Mouse (Mus musculus) kidney, embryonic 14.5 days (tissue): ENCODE data around the gene Cbx1. TPM values are rescaled to one million over a fixed set of nuclear protein-coding genes. Genes with fewer than 3 reads are reported as not detected.

Experiments
- ATAC-seq: fragments of 200-750 bp; cut with Nextera tagmentation; 2 replicates; pipeline ENCODE4 v1.8.0; 2017; ENCODE audit warnings: moderate number of reproducible peaks, mild to moderate bottlenecking, moderate TSS enrichment, moderate library complexity; ENCODE audit not compliant: low FRiP score, low TSS enrichment
- H3K27ac ChIP-seq: fragments of 300-500 bp; sonication (generic); 2 replicates; pipeline ENCODE4 v1.5.1; 2014; ENCODE audit warnings: low read depth, mild to moderate bottlenecking, low read length, moderate library complexity, mixed read lengths
- H3K27me3 ChIP-seq: fragments of 300-500 bp; sonication (generic); 2 replicates; pipeline ENCODE4 v1.6.1; 2014; ENCODE audit warnings: mild to moderate bottlenecking, low read length; ENCODE audit not compliant: control insufficient read depth, insufficient read depth
- H3K36me3 ChIP-seq: fragments of 300-500 bp; sonication (generic); 2 replicates; pipeline ENCODE4 v1.6.1; 2014; ENCODE audit warnings: low read length, mixed read lengths; ENCODE audit not compliant: control insufficient read depth, insufficient read depth
- H3K4me1 ChIP-seq: fragments of 300-500 bp; sonication (generic); 2 replicates; pipeline ENCODE4 v1.6.1; 2014; ENCODE audit warnings: low read length, mixed read lengths; ENCODE audit not compliant: control insufficient read depth, insufficient read depth
- H3K4me2 ChIP-seq: fragments of 300-500 bp; sonication (generic); replicated peaks from 2 replicates; pipeline ENCODE4 v1.6.1; 2014; ENCODE audit warnings: low read depth, mild to moderate bottlenecking, low read length
- H3K4me3 ChIP-seq: fragments of 300-500 bp; sonication (generic); 2 replicates; pipeline ENCODE4 v1.5.1; 2014; ENCODE audit warnings: mild to moderate bottlenecking, low read length
- H3K9ac ChIP-seq: fragments of 300-500 bp; sonication (generic); 2 replicates; pipeline ENCODE4 v1.6.1; 2014; ENCODE audit warnings: low read depth, mild to moderate bottlenecking, low read length, moderate library complexity
- H3K9me3 ChIP-seq: fragments of 300-500 bp; sonication (generic); 2 replicates; pipeline ENCODE4 v1.6.1; 2016; ENCODE audit warnings: low read length; ENCODE audit not compliant: control insufficient read depth
- WGBS: fragments of 180-500 bp; shearing (Covaris S2); extraction: QIAGEN DNeasy Blood & Tissue Kit; methylation state at CpG from one replicate; pipeline ENCODE4 v1.1.7; 2014; 5-methylcytosine and 5-hydroxymethylcytosine counted together
- polyA plus RNA-seq: library from polyadenylated mRNA; unstranded; fragments of >200 nt; fragmentation: Nextera tagmentation; extraction: Ambion mirVana; gene quantifications from 2 replicates; pipeline ENCODE4 v1.2.1, GENCODE M21; 2014

Cbx1 gene
- polyA plus RNA-seq, 1 experiment from 2014 or later: 137 TPM

- no peaks in the 10 kb centered on the region for H3K4me1 ChIP-seq
- H3K4me2 ChIP-seq: no peak overlapping the region
- H3K36me3 ChIP-seq: peaks cover 71% of the 10 kb centered on the region
- no peak overlapping the region for H3K4me3 ChIP-seq
- no peak for ATAC-seq
- no peak overlapping the region for H3K9ac ChIP-seq
- no peaks in the 10 kb centered on the region for H3K27me3 ChIP-seq
- WGBS: 93% methylated on average over 2 of the region's 2 CpGs
- no peak overlapping the region for H3K27ac ChIP-seq
- no peaks in the 10 kb centered on the region for H3K9me3 ChIP-seq
Observed at GRCm38 (mm10) chr11:96815895-96816294, 27.0 kb downstream of the Cbx1 start.

GRCm38 (mm10) chr11:96816494-96816893 is 27.6 kb downstream of the Cbx1 start:
- ATAC-seq: no peak
- Histone ChIP-seq H3K9me3 (no peaks in the 10 kb centered on the region), H3K4me2 (no peak overlapping the region), H3K4me1 (no peaks in the 10 kb centered on the region), H3K4me3 (no peak overlapping the region), H3K36me3 (peaks cover 71% of the 10 kb centered on the region), H3K9ac (no peak overlapping the region), H3K27ac (no peak overlapping the region), H3K27me3 (no peaks in the 10 kb centered on the region)
- 88% methylated on average over 1 of the region's 1 CpGs for WGBS

- Histone ChIP-seq H3K9me3 (no peaks in the 10 kb centered on the region), H3K27ac (no peak overlapping the region), H3K4me1 (no peaks in the 10 kb centered on the region), H3K4me3 (no peak overlapping the region), H3K36me3 (peaks cover 71% of the 10 kb centered on the region), H3K27me3 (no peaks in the 10 kb centered on the region), H3K9ac (no peak overlapping the region), H3K4me2 (no peak overlapping the region)
- 84% methylated on average over 5 of the region's 5 CpGs for WGBS
- no peak for ATAC-seq
Observed at GRCm38 (mm10) chr11:96816979-96817378, 28.1 kb downstream of the Cbx1 start.

- Histone ChIP-seq H3K9me3 (no peaks in the 10 kb centered on the region), H3K27me3 (no peaks in the 10 kb centered on the region), H3K4me1 (peaks cover 7% of the 10 kb centered on the region), H3K27ac (no peak overlapping the region), H3K4me3 (no peak overlapping the region), H3K4me2 (no peak overlapping the region), H3K36me3 (peaks cover 76% of the 10 kb centered on the region), H3K9ac (no peak overlapping the region)
- no peak for ATAC-seq
- 84% methylated on average over 8 of the region's 8 CpGs for WGBS
Observed at GRCm38 (mm10) chr11:96818128-96818710, 29.3 kb downstream of the Cbx1 start.

- Histone ChIP-seq H3K27me3 (no peaks in the 10 kb centered on the region), H3K27ac (no peak overlapping the region), H3K36me3 (peaks cover 70% of the 10 kb centered on the region), H3K4me2 (no peak overlapping the region), H3K4me3 (no peak overlapping the region), H3K4me1 (peaks cover 42% of the 10 kb centered on the region), H3K9me3 (no peaks in the 10 kb centered on the region), H3K9ac (no peak overlapping the region)
- no peak for ATAC-seq
- 93% methylated on average over 10 of the region's 10 CpGs for WGBS
Observed at GRCm38 (mm10) chr11:96821956-96822355, 33.0 kb downstream of the Cbx1 start.

GRCm38 (mm10) chr11:96822675-96823470 is 33.9 kb downstream of the Cbx1 start:
- peak overlapping the region; percentile 93 for H3K4me2 ChIP-seq
- peaks cover 51% of the 10 kb centered on the region for H3K4me1 ChIP-seq
- H3K36me3 ChIP-seq: peaks cover 69% of the 10 kb centered on the region
- WGBS: 47% methylated on average over 4 of the region's 4 CpGs
- peak overlapping the region; percentile 73; the same call in 1 of the 2 replicates for H3K9ac ChIP-seq
- no peaks in the 10 kb centered on the region for H3K9me3 ChIP-seq
- H3K27ac ChIP-seq: peak overlapping the region; percentile 74; the same call in 1 of the 2 replicates
- peak overlapping the region; percentile 55 for H3K4me3 ChIP-seq
- no peaks in the 10 kb centered on the region for H3K27me3 ChIP-seq
- ATAC-seq: no peak

- H3K4me2 ChIP-seq: peak overlapping the region; percentile 93
- H3K36me3 ChIP-seq: peaks cover 63% of the 10 kb centered on the region
- H3K27me3 ChIP-seq: no peaks in the 10 kb centered on the region
- no peaks in the 10 kb centered on the region for H3K9me3 ChIP-seq
- H3K4me3 ChIP-seq: peak overlapping the region; percentile 55
- peak overlapping the region; percentile 73 for H3K9ac ChIP-seq
- WGBS: 7% methylated on average over 12 of the region's 13 CpGs
- no peak; the same call in none of the 2 replicates for ATAC-seq
- H3K27ac ChIP-seq: peak overlapping the region; percentile 74
- peaks cover 57% of the 10 kb centered on the region for H3K4me1 ChIP-seq
Observed at GRCm38 (mm10) chr11:96823471-96823837, 34.5 kb downstream of the Cbx1 start.

GRCm38 (mm10) chr11:96823880-96824782 is 35.2 kb downstream of the Cbx1 start:
- Histone ChIP-seq H3K27ac (peak overlapping the region; percentile 86), H3K4me1 (peaks cover 61% of the 10 kb centered on the region), H3K27me3 (no peaks in the 10 kb centered on the region), H3K4me2 (peak overlapping the region; percentile 93), H3K9me3 (no peaks in the 10 kb centered on the region), H3K4me3 (peak overlapping the region; percentile 55), H3K9ac (peak overlapping the region; percentile 73), H3K36me3 (peaks cover 56% of the 10 kb centered on the region)
- WGBS: under 1% methylated on average over 21 of the region's 26 CpGs
- ATAC-seq: peak; percentile 92
